20 mouse cellular contexts compared by ENCODE assay signal in genomic region chr2:178979451-178979850, GRCm38 (mm10).
DNase-seq lines count a peak whose midpoint lies in the region; ATAC-seq lines count a peak whose summit lies in the region.
"Had no signal": no experiment of that assay in that cellular context is flagged by ENCODE, and none has a peak within 500 bp of the region (broad histone marks: within the 10 kb centered on the region; RNA-seq: fewer than 3 reads in every experiment).

No protein-coding gene starts in this region.

- no peaks in the 10 kb centered on the region for H3K9me3 ChIP-seq in heart, embryonic 12.5 days (replicated peaks)
- no peaks in the 10 kb centered on the region for H3K9me3 ChIP-seq in heart, embryonic 13.5 days
- H3K9me3 ChIP-seq: embryonic facial prominence, embryonic 13.5 days; embryonic facial prominence, embryonic 15.5 days; forebrain, embryonic 10.5 days; forebrain, embryonic 13.5 days; forebrain, embryonic 15.5 days had no signal

- no peak for ATAC-seq in heart, embryonic 12.5 days (ENCODE audit: insufficient number of reproducible peaks, low FRiP score)
- no peak for ATAC-seq in heart, embryonic 13.5 days (ENCODE audit: extremely low read depth, insufficient number of reproducible peaks, low FRiP score, low TSS enrichment)
- ATAC-seq: forebrain, embryonic 15.5 days had no signal

- H3K27me3 ChIP-seq in heart, embryonic 12.5 days (replicated peaks) = no peaks in the 10 kb centered on the region
- H3K27me3 ChIP-seq in heart, embryonic 13.5 days (replicated peaks) = no peaks in the 10 kb centered on the region
- H3K27me3 ChIP-seq: embryonic facial prominence, embryonic 13.5 days; embryonic facial prominence, embryonic 15.5 days; forebrain, embryonic 13.5 days; forebrain, embryonic 15.5 days had no signal

- H3K36me3 ChIP-seq in heart, embryonic 12.5 days = no peaks in the 10 kb centered on the region
- no peaks in the 10 kb centered on the region for H3K36me3 ChIP-seq in heart, embryonic 13.5 days
- H3K36me3 ChIP-seq: embryonic facial prominence, embryonic 13.5 days; embryonic facial prominence, embryonic 15.5 days; forebrain, embryonic 10.5 days; forebrain, embryonic 15.5 days had no signal

- H3K4me1 ChIP-seq in heart, embryonic 12.5 days (replicated peaks) = peaks cover 17% of the 10 kb centered on the region; the same call in 1 of the 2 replicates
- H3K4me1 ChIP-seq in heart, embryonic 13.5 days = peaks cover 33% of the 10 kb centered on the region

- H3K4me2 ChIP-seq in heart, embryonic 12.5 days = no peak overlapping the region
- H3K4me2 ChIP-seq in heart, embryonic 13.5 days = no peak overlapping the region
- H3K4me2 ChIP-seq: embryonic facial prominence, embryonic 13.5 days; embryonic facial prominence, embryonic 15.5 days; forebrain, embryonic 13.5 days; forebrain, embryonic 15.5 days had no signal

- no peak overlapping the region for H3K27ac ChIP-seq in heart, embryonic 12.5 days (ENCODE audit: poor library complexity, severe bottlenecking)
- H3K27ac ChIP-seq in heart, embryonic 13.5 days (replicated peaks) = peak overlapping the region; percentile 56; the same call in 1 of the 2 replicates
- H3K27ac ChIP-seq: embryonic facial prominence, embryonic 13.5 days; embryonic facial prominence, embryonic 15.5 days; forebrain, embryonic 10.5 days; forebrain, embryonic 13.5 days; forebrain, embryonic 15.5 days had no signal

- H3K4me3 ChIP-seq in heart, embryonic 12.5 days = no peak overlapping the region
- no peak overlapping the region for H3K4me3 ChIP-seq in heart, embryonic 13.5 days
- H3K4me3 ChIP-seq: embryonic facial prominence, embryonic 13.5 days; embryonic facial prominence, embryonic 15.5 days; erythroblast, embryonic 14.5 days; forebrain, embryonic 10.5 days; forebrain, embryonic 13.5 days; forebrain, embryonic 15.5 days had no signal

- WGBS in heart, embryonic 12.5 days = 88% methylated on average over 9 of the region's 9 CpGs
- WGBS in heart, embryonic 13.5 days = 79% methylated on average over 9 of the region's 9 CpGs

- peak; percentile 67 for DNase-seq in heart, adult 11 months
- no peak for DNase-seq in heart, adult 18-20 months
- DNase-seq: adrenal gland, adult 2 months; adrenal gland, postnatal 10 days; adrenal gland, postnatal 25 days; cerebellum, adult 11 months; cerebellum, adult 18-20 months; cerebellum, adult 8-10 months; cerebellum, adult 9-11 months; cerebellum, postnatal 14 days; cerebellum, postnatal 36 days; embryo, embryonic 11 days had no signal

- H3K9ac ChIP-seq in heart, embryonic 12.5 days = no peak overlapping the region
- H3K9ac ChIP-seq in heart, embryonic 13.5 days = no peak overlapping the region
- H3K9ac ChIP-seq: embryonic facial prominence, embryonic 13.5 days; embryonic facial prominence, embryonic 15.5 days; forebrain, embryonic 13.5 days; forebrain, embryonic 15.5 days had no signal
